Mouse (Mus musculus) Patski (cell line): ENCODE data around the gene Tmod1. TPM values are rescaled to one million over a fixed set of nuclear protein-coding genes. Genes with fewer than 3 reads are reported as not detected.
A peak's percentile ranks its signal among the peaks of the same experiment; 100 is the strongest.

ENCODE experiments used
- ATAC-seq: fragments of 100-300 bp; one replicate; pipeline ENCODE4 v1.8.0; 2021
- CTCF ChIA-PET: fragments of 350-600 bp; sonication (Branson Sonifier 250); formaldehyde crosslinking; loops from one replicate; lab custom pipeline; 2022; ENCODE audit warnings: inconsistent platforms; lab: Charles Lee
- POLR2A ChIA-PET: fragments of 350-600 bp; sonication (Branson Sonifier 250); formaldehyde crosslinking; loops from one replicate; lab custom pipeline; 2022; ENCODE audit warnings: antibody characterized with exemption, inconsistent platforms; lab: Charles Lee
- DNase-seq: peaks from one replicate; pipeline ENCODE4 v3.0.0-alpha.2; 2011; ENCODE audit warnings: low read depth, low spot score
- H3K27me3 ChIP-seq: fragments of 371-371 bp; one replicate; pipeline ENCODE4 v1.5.1; 2021
- CTCF ChIP-seq: fragments of 100-300 bp; IDR thresholded peaks from one replicate; pipeline ENCODE4 v1.5.1; 2021
- in situ Hi-C: fragments of 300-500 bp; cut with MboI; formaldehyde crosslinking; loops from 3 replicates; pipeline ENCODE4 v1.11.1; 2018; ENCODE audit warnings: low pct_unique_long_range_greater_than_20kb, mixed read lengths
- polyA plus RNA-seq: library from polyadenylated mRNA; unstranded; gene quantifications from one replicate; pipeline ENCODE4 v1.2.3, GENCODE M21; 2021

The Tmod1 gene
- polyA plus RNA-seq, 1 experiment from 2014 or later: 14.7 TPM

GRCm38 (mm10) chr4:46110084-46110483 is 71.3 kb downstream of the Tmod1 start:
- no peak for TF ChIP-seq CTCF
- DNase-seq: no peak
- in situ Hi-C loops: no loop called here
- POLR2A ChIA-PET: no interaction called here
- no peaks in the 10 kb centered on the region for H3K27me3 ChIP-seq
- CTCF ChIA-PET: no interaction called here
- ATAC-seq: no peak

- TF ChIP-seq CTCF: no peak
- H3K27me3 ChIP-seq: no peaks in the 10 kb centered on the region
- DNase-seq (no peak), ATAC-seq (no peak)
- ChIA-PET POLR2A (no interaction called here), CTCF (no interaction called here)
- in situ Hi-C loops: no loop called here
Measured at GRCm38 (mm10) chr4:46111361-46111760, 72.6 kb downstream of the Tmod1 start.

GRCm38 (mm10) chr4:46115308-46115707 is 76.6 kb downstream of the Tmod1 start:
- no peak for TF ChIP-seq CTCF
- in situ Hi-C loops: no loop called here
- ChIA-PET CTCF (interaction anchor here (0.6 kb wide), 1 partner anchor 13 kb away, joined by 3 read pairs; no protein-coding TSS in a partner anchor), POLR2A (interaction anchor here (0.7 to 1.2 kb wide), 3 partner anchors 66 to 1204 kb away, joined by 3 to 4 read pairs (median 3); no protein-coding TSS in a partner anchor)
- no peak for ATAC-seq
- H3K27me3 ChIP-seq: no peaks in the 10 kb centered on the region
- no peak for DNase-seq

GRCm38 (mm10) chr4:46116544-46117175 is 77.9 kb downstream of the Tmod1 start:
- ChIA-PET POLR2A (interaction anchor here (0.9 kb wide), 1 partner anchor 68 kb away, joined by 3 read pairs; no protein-coding TSS in a partner anchor), CTCF (no interaction called here)
- no peak for DNase-seq
- ATAC-seq: no peak
- in situ Hi-C loops: no loop called here
- no peaks in the 10 kb centered on the region for H3K27me3 ChIP-seq
- no peak for TF ChIP-seq CTCF

GRCm38 (mm10) chr4:46117536-46117935 is 78.8 kb downstream of the Tmod1 start:
- no peaks in the 10 kb centered on the region for H3K27me3 ChIP-seq
- ATAC-seq (no peak), DNase-seq (no peak)
- ChIA-PET POLR2A (no interaction called here), CTCF (no interaction called here)
- in situ Hi-C loops: no loop called here
- no peak for TF ChIP-seq CTCF

- ChIA-PET CTCF (interaction anchor here (1.8 kb wide), 1 partner anchor 147 kb away, joined by 10 read pairs; no protein-coding TSS in a partner anchor), POLR2A (interaction anchor here (0.6 kb wide), 1 partner anchor 161 kb away, joined by 3 read pairs; no protein-coding TSS in a partner anchor)
- H3K27me3 ChIP-seq: no peaks in the 10 kb centered on the region
- no peak for DNase-seq
- in situ Hi-C loops: loop anchor here (5.0 kb wide), 1 partner anchor 177 kb away; no protein-coding TSS in a partner anchor
- TF ChIP-seq CTCF: no peak
- no peak for ATAC-seq
Measured at GRCm38 (mm10) chr4:46119514-46120094, 80.9 kb downstream of the Tmod1 start.

GRCm38 (mm10) chr4:46120767-46121166 is 82.0 kb downstream of the Tmod1 start:
- no peak for DNase-seq
- POLR2A ChIA-PET: no interaction called here
- CTCF ChIA-PET: interaction anchor here (1.3 to 1.5 kb wide), 2 partner anchors 15 to 149 kb away, joined by 3 to 8 read pairs; no protein-coding TSS in a partner anchor
- in situ Hi-C loops: loop anchor here (5.0 kb wide), 1 partner anchor 178 kb away; no protein-coding TSS in a partner anchor
- no peaks in the 10 kb centered on the region for H3K27me3 ChIP-seq
- no peak for TF ChIP-seq CTCF
- ATAC-seq: no peak

- ChIA-PET CTCF (no interaction called here), POLR2A (no interaction called here)
- ATAC-seq: no peak
- TF ChIP-seq CTCF: no peak
- in situ Hi-C loops: loop anchor here (5.0 kb wide), 1 partner anchor 181 kb away; no protein-coding TSS in a partner anchor
- no peak for DNase-seq
- H3K27me3 ChIP-seq: no peaks in the 10 kb centered on the region
Measured at GRCm38 (mm10) chr4:46123358-46123757, 84.6 kb downstream of the Tmod1 start.

GRCm38 (mm10) chr4:46126541-46126940 is 87.8 kb downstream of the Tmod1 start:
- CTCF ChIA-PET: interaction anchor here (0.7 to 1.2 kb wide), 5 partner anchors 22 to 183 kb away, joined by 3 to 4 read pairs (median 3); no protein-coding TSS in a partner anchor
- no peak for DNase-seq
- peak; percentile 94 for TF ChIP-seq CTCF
- POLR2A ChIA-PET: no interaction called here
- H3K27me3 ChIP-seq: no peaks in the 10 kb centered on the region
- in situ Hi-C loops: no loop called here
- no peak for ATAC-seq

GRCm38 (mm10) chr4:46129311-46130004 is 90.7 kb downstream of the Tmod1 start:
- in situ Hi-C loops: no loop called here
- no peak for TF ChIP-seq CTCF
- no peaks in the 10 kb centered on the region for H3K27me3 ChIP-seq
- ChIA-PET CTCF (interaction anchor here (0.8 to 1.7 kb wide), 6 partner anchors 8 to 158 kb away, joined by 3 to 5 read pairs (median 3); partner anchors contain the start of genes Ncbp1 and Tstd2), POLR2A (interaction anchor here (2.9 kb wide), 1 partner anchor 9 kb away, joined by 11 read pairs; the partner anchor contains the start of genes Ncbp1 and Tstd2)
- no peak for DNase-seq
- no peak for ATAC-seq
